Mouse (Mus musculus): ENCODE data around the gene Anp32a.

DNA sequence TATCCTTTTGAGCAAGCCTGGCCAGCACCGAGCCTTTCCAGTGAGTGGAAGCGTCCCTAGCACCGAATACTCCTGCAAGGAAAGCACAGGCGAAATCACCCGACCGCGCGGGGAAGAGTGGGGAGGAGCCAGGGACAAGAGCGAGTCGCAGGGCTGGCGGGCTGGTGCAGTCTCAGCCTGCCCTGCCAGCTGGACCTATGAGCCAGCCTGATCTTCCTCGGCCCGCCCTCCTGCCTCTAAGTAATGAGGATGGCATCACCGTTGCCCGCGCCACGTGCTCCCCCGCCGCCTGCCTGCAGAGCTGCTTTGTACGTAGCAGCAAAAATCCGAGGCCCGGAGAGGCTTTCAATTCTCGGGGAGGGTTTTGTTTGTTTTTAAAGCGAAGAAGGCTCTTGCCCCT lies 22.5 kb downstream of the Anp32a start:
- TF ChIP-seq CTCF (IDR thresholded peaks at IDR 0.05): peak; percentile 28; the same call in 1 of the 2 replicates
- TF ChIP-seq EP300 (IDR thresholded peaks at IDR 0.05; ENCODE audit: insufficient read depth, low read depth, low read length): 0 out of 2 replicates have a peak, but pooled peaks have one; percentile 20
- TF ChIP-seq POLR2A (IDR thresholded peaks at IDR 0.05; ENCODE audit: insufficient read depth, low read depth, low read length): no peak

Data from heart, adult 2 months (tissue).